Comparison of ENCODE assay signal across 1 mouse cellular context in the genomic region with DNA sequence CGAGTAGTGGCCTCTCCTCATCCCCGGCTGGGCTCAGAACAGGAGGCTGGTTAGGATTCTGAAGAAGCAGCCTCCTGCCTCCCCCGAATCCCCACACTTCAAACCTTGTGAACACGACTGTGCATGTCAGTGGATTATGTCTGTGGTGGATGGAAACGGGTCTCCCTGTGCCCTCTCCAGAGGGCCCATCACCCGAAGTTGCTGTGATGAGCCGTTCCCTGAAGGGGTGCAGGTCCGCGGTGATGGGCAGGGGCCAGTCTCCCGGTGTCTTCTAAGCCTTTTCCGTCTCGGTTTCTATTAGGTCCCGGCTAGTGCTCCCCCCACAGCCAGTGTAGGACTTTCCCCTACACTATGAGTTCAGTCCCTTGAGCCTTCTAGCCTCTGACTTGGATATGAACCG.
TF ChIP-seq lines count a peak whose summit lies in the region.

No protein-coding gene starts in this region.

TF ChIP-seq in myocyte, 11 proteins besides CTCF, POLR2A, EP300 and RAD21 (continued from another document):
- TF ChIP-seq TCF12 (IDR thresholded peaks at IDR 0.05; ENCODE audit: insufficient read depth, poor library complexity, severe bottlenecking) (no peak), SRF (IDR thresholded peaks at IDR 0.05; ENCODE audit: control insufficient read depth, insufficient read length, low read depth) (no peak), MYOD1 (IDR thresholded peaks at IDR 0.05; ENCODE audit: control insufficient read depth in 1 of 3, insufficient read length in 2 of 3, low read depth in 2 of 3) (no peak)
